Comparison of ENCODE assay signal across 18 mouse cellular contexts in genomic region chr2:145737196-145737595, GRCm38 (mm10).
DNase-seq lines count a peak whose midpoint lies in the region; ATAC-seq lines count a peak whose summit lies in the region.
"Had no signal": no experiment of that assay in that cellular context is flagged by ENCODE, and none has a peak within 500 bp of the region (broad histone marks: within the 10 kb centered on the region; RNA-seq: fewer than 3 reads in every experiment).

No protein-coding gene starts in this region.

- intact Hi-C loops in heart, postnatal 10 days (cut with DNase I), result no loop called here

- peak; percentile 12 to 62 for DNase-seq in adrenal gland, adult (ENCODE audit: inconsistent age in 2 of 2, low spot score in 1 of 2)
- DNase-seq in adrenal gland, adult 18-20 months (ENCODE audit: low spot score in 2 of 2), result no peak
- DNase-seq in heart, adult 11 months, result peak; percentile 33
- no peak for DNase-seq in heart, postnatal 10 days
- peak; percentile 70 for DNase-seq in 3T3-L1 (ENCODE audit: low read depth, low spot score)
- no peak for DNase-seq in urinary bladder, adult 18-20 months (ENCODE audit: low spot score in 2 of 2)
- DNase-seq in frontal cortex, postnatal 10 days (ENCODE audit: low spot score in 2 of 2), result no peak
- DNase-seq: cerebellum, adult 11-12 months; cerebellum, postnatal 25 days; gastrocnemius, postnatal 25 days; kidney, postnatal 10 days; layer of hippocampus, adult 9-11 months; left cerebral cortex, postnatal 4 days; lung, embryonic 14.5 days; thymus, postnatal 14 days had no signal

- peak; percentile 25; the same call in 1 of the 2 replicates for ATAC-seq in megakaryocyte, adult 5-6 weeks (ENCODE audit: poor library complexity, severe bottlenecking)
- ATAC-seq: forebrain, embryonic 15.5 days; liver, embryonic 12.5 days had no signal

Comparison
In these comparisons a context has a peak if more than half of its experiments do, and no peak if none do; other contexts are left out.
1. DNase-seq: peak in adrenal gland, adult (2 of 2), heart, adult 11 months (single experiment) and 3T3-L1 (single experiment); none in adrenal gland, adult 18-20 months (0 of 2), heart, postnatal 10 days (0 of 2), urinary bladder, adult 18-20 months (0 of 2) and frontal cortex, postnatal 10 days (0 of 2).